Mouse (Mus musculus) CH12.LX (cell line): Measurements from ENCODE around the gene H2al1h. TPM values are rescaled to one million over a fixed set of nuclear protein-coding genes. Genes with fewer than 3 reads are reported as not detected.

Source experiments
- DNase-seq: peaks from one replicate; pipeline ENCODE4 v3.0.0-alpha.2; 2013; ENCODE audit errors: extremely low read depth
- H3K27ac ChIP-seq: 2 replicates; pipeline ENCODE4 v1.5.1; 2012; ENCODE audit warnings: low read depth, mild to moderate bottlenecking, control low read depth, moderate library complexity; ENCODE audit not compliant: insufficient read depth
- H3K27me3 ChIP-seq: replicated peaks from 2 replicates; pipeline ENCODE3; 2012; ENCODE audit warnings: inconsistent platforms
- H3K36me3 ChIP-seq, 2 experiments: replicated peaks in 1 of 2; 2 replicates each; pipeline versions ENCODE3 to v1.6.1; 2012; ENCODE audit warnings: inconsistent platforms in 1 of 2, low read length in 1 of 2, mild to moderate bottlenecking in 1 of 2, mixed read lengths in 1 of 2, moderate library complexity in 1 of 2; ENCODE audit not compliant: control insufficient read depth in 1 of 2, insufficient read depth in 1 of 2
- H3K4me1 ChIP-seq, 2 experiments: 2 replicates each; pipeline ENCODE4 v1.6.1; 2012; ENCODE audit warnings: inconsistent platforms in 1 of 2, moderate library complexity in 1 of 2; ENCODE audit not compliant: insufficient read depth in 2 of 2, control insufficient read depth in 1 of 2
- H3K4me2 ChIP-seq: 2 replicates; pipeline ENCODE4 v1.6.1; 2012; ENCODE audit warnings: low read depth, mild to moderate bottlenecking, control low read depth; ENCODE audit not compliant: poor library complexity, insufficient read depth, severe bottlenecking
- H3K4me3 ChIP-seq, 3 experiments: fragments of 150-350 bp in 1 of 3; sonication (generic) in 1 of 3; replicated peaks in 1 of 3; 2 replicates each; pipeline versions ENCODE3 to v1.5.1; 2011 to 2012; ENCODE audit warnings: low read depth in 2 of 3, low read length in 2 of 3, mild to moderate bottlenecking in 2 of 3, moderate library complexity in 2 of 3, control low read depth in 1 of 3, improper control_type of control experiment in 1 of 3, inconsistent platforms in 1 of 3, mixed read lengths in 1 of 3; ENCODE audit not compliant: poor library complexity in 1 of 3
- H3K79me2 ChIP-seq: replicated peaks from 2 replicates; pipeline ENCODE4 v1.6.1; 2012; ENCODE audit warnings: mild to moderate bottlenecking, moderate library complexity; ENCODE audit not compliant: control insufficient read depth, poor library complexity, insufficient read depth, severe bottlenecking; ENCODE audit errors: extremely low read depth
- H3K9ac ChIP-seq: 2 replicates; pipeline ENCODE4 v1.6.1; 2012; ENCODE audit warnings: low read depth, mild to moderate bottlenecking, control low read depth, moderate library complexity; ENCODE audit not compliant: insufficient read depth
- H3K9me3 ChIP-seq: replicated peaks from 2 replicates; pipeline ENCODE3; 2012; ENCODE audit warnings: low read length, inconsistent platforms, mixed read lengths
- CTCF ChIP-seq, 2 experiments: IDR thresholded peaks in 1 of 2; conservative IDR thresholded peaks in 1 of 2; 2 replicates each; pipeline ENCODE4 v1.5.1; 2011 to 2012; ENCODE audit warnings: low read depth in 2 of 2, low read length in 2 of 2, improper control_type of control experiment in 1 of 2, inconsistent platforms in 1 of 2, mild to moderate bottlenecking in 1 of 2, moderate library complexity in 1 of 2
- EP300 ChIP-seq: IDR thresholded peaks from 2 replicates; pipeline ENCODE4 v1.6.1; 2011; ENCODE audit warnings: low read length, improper control_type of control experiment
- GABPA ChIP-seq: IDR thresholded peaks from 2 replicates; pipeline ENCODE4 v1.6.1; 2012; ENCODE audit warnings: low read depth, low read length, improper control_type of control experiment, inconsistent platforms; ENCODE audit not compliant: insufficient replicate concordance
- HCFC1 ChIP-seq: IDR thresholded peaks from 2 replicates; pipeline ENCODE4 v1.6.1; 2012; ENCODE audit warnings: low read depth, mild to moderate bottlenecking, inconsistent platforms, low read length, improper control_type of control experiment
- JUND ChIP-seq: conservative IDR thresholded peaks from 2 replicates; pipeline ENCODE4 v1.6.1; 2011; ENCODE audit warnings: low read depth, low read length, improper control_type of control experiment
- KAT2A ChIP-seq: IDR thresholded peaks from 2 replicates; pipeline ENCODE4 v1.6.1; 2012; ENCODE audit warnings: low read length, improper control_type of control experiment, inconsistent platforms; ENCODE audit not compliant: insufficient replicate concordance
- MXI1 ChIP-seq: IDR thresholded peaks from 2 replicates; pipeline ENCODE4 v1.6.1; 2011; ENCODE audit warnings: mild to moderate bottlenecking, low read depth, low read length, improper control_type of control experiment
- PAX5 ChIP-seq: IDR thresholded peaks from 2 replicates; pipeline ENCODE4 v1.6.1; 2012; ENCODE audit warnings: low read length, inconsistent platforms, mixed read lengths
- RAD21 ChIP-seq: IDR thresholded peaks from 2 replicates; pipeline ENCODE4 v1.6.1; 2011; ENCODE audit warnings: low read depth, mild to moderate bottlenecking, low read length, improper control_type of control experiment, moderate library complexity
- RCOR1 ChIP-seq: conservative IDR thresholded peaks from 2 replicates; pipeline ENCODE4 v1.6.1; 2012; ENCODE audit warnings: low read depth, mild to moderate bottlenecking, inconsistent platforms, low read length, improper control_type of control experiment
- TCF12 ChIP-seq: IDR thresholded peaks from 2 replicates; pipeline ENCODE4 v1.6.1; 2014; ENCODE audit warnings: low read depth, mild to moderate bottlenecking, inconsistent platforms, low read length, improper control_type of control experiment
- USF1 ChIP-seq: IDR thresholded peaks from 2 replicates; pipeline ENCODE4 v1.6.1; 2014; ENCODE audit warnings: low read depth, mild to moderate bottlenecking, inconsistent platforms, low read length, improper control_type of control experiment
- USF2 ChIP-seq: conservative IDR thresholded peaks from 2 replicates; pipeline ENCODE4 v1.6.1; 2011; ENCODE audit warnings: low read depth, low read length, improper control_type of control experiment
- ZC3H11A ChIP-seq: IDR thresholded peaks from 2 replicates; pipeline ENCODE4 v1.6.1; 2012; ENCODE audit warnings: low read depth, mild to moderate bottlenecking, inconsistent platforms, low read length, improper control_type of control experiment
- ZMIZ1 ChIP-seq: IDR thresholded peaks from 2 replicates; pipeline ENCODE4 v1.6.1; 2012; ENCODE audit warnings: low read depth, mild to moderate bottlenecking, inconsistent platforms, low read length, improper control_type of control experiment
- dilution Hi-C: fragments of 300-500 bp; cut with MboI; formaldehyde crosslinking; loops from 2 replicates; pipeline ENCODE4 v1.14.3; 2020; ENCODE audit warnings: low sequenced_read_pairs; ENCODE audit not compliant: extremely low pct_unique_long_range_greater_than_20kb, extremely low pct_ligation_motif_present
- in situ Hi-C: fragments of 300-500 bp; cut with MboI; formaldehyde crosslinking; loops from 3 replicates; pipeline ENCODE4 v1.14.3; 2019; ENCODE audit warnings: low sequenced_read_pairs, low pct_ligation_motif_present, low pct_unique_long_range_greater_than_20kb, mixed read lengths
- polyA plus RNA-seq: library from polyadenylated mRNA; unstranded; fragments of >175 nt; gene quantifications from 2 replicates; pipeline ENCODE4 v1.2.1, GENCODE M21; 2012; ENCODE audit warnings: low read depth; ENCODE audit not compliant: insufficient read length
- total RNA-seq, 2 experiments: library from RNA; depleted of rRNA; stranded (reverse); fragments of 300-350 nt in 1 of 2; fragments of >200 nt in 1 of 2; gene quantifications; 2 replicates each; pipeline ENCODE4 v1.2.3; 2012 to 2014

The H2al1h gene
- total and polyA plus RNA-seq, 3 experiments: not detected

DNA sequence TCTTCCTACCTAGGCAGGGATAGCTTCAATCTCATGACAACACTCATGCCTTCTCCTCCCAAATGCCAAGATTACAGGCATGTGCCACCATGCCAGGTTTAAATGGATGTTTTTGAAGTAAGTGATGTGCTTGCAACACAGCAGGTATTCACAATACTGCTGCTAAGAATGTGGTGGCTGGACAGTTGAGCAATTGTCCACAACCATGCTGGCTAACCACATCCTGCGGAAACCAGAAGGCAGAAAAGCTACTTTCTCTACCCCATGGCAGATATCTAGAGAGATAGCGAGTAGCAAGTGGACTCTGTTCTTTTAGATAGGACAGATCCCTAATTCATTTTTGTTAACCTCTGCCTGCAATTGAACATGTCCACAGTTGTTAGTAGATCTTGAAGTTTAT is 40.0 kb downstream of the H2al1h start:
- Histone ChIP-seq H3K4me3 (no peak overlapping the region), H3K36me3 (no peaks in the 10 kb centered on the region), H3K27ac (no peak overlapping the region), H3K79me2 (no peaks in the 10 kb centered on the region), H3K4me1 (no peaks in the 10 kb centered on the region), H3K9me3 (no peaks in the 10 kb centered on the region), H3K9ac (no peak overlapping the region), H3K27me3 (no peaks in the 10 kb centered on the region), H3K4me2 (no peak overlapping the region)
- DNase-seq: no peak
- TF ChIP-seq USF2: no peak
- dilution Hi-C loops: no loop called here
- in situ Hi-C loops: no loop called here

DNA sequence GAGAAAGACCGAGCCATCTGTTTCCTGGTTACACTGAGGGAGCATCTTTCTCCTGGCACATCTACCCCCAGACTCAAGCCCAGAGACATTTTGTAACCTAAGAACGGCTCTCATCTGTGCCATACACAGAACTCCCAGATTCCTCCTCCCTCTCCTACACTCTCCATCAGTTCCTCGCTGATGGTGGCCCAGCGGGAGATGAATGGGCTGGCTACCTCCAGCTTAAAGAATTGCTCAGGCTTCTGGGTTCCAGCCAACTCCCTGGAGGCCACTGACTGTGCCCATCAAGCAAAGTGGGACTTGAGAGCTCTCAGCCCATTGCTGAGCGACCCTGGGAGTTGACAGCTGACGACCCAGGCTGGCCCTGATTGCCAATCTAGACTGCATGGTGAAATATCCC is 42.6 kb downstream of the H2al1h start:
- in situ Hi-C loops: no loop called here
- Histone ChIP-seq H3K4me3 (no peak overlapping the region), H3K79me2 (no peaks in the 10 kb centered on the region), H3K27me3 (no peaks in the 10 kb centered on the region), H3K4me1 (no peaks in the 10 kb centered on the region), H3K9ac (no peak overlapping the region), H3K36me3 (no peaks in the 10 kb centered on the region), H3K9me3 (no peaks in the 10 kb centered on the region), H3K4me2 (no peak overlapping the region), H3K27ac (no peak overlapping the region)
- dilution Hi-C loops: no loop called here
- no peak for DNase-seq
- TF ChIP-seq RCOR1: no peak
- TF ChIP-seq GABPA: no peak
- TF ChIP-seq USF1: no peak
- TF ChIP-seq CTCF (conservative IDR thresholded peaks at IDR 0.05 in 1 of 2, IDR thresholded peaks at IDR 0.05 in 1 of 2; ENCODE audit: low read depth in 2 of 2, low read length in 2 of 2): no peak
- no peak for TF ChIP-seq ZC3H11A
- no peak for TF ChIP-seq PAX5
- TF ChIP-seq HCFC1: no peak
- TF ChIP-seq EP300: no peak
- no peak for TF ChIP-seq TCF12
- no peak for TF ChIP-seq MXI1

DNA sequence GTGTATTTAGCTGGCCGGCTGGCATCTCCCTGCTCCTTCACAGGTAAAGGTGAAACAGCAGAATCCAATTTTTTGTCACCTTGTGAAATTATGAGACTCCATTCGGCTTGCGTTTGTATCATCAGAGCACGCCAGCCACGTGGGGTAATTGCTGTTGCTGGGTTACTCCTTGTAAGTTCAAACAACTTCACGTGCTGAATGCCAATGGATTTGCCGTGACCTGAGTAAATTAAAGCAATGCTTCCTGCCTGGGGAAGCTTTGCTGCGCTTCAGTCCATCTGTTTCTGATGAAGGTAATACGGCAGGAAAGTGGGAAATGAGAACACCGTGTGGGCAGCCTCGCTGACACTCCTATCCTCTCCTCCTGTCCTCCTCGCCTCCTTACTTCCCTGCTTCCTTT is 43.9 kb downstream of the H2al1h start:
- H3K27me3 ChIP-seq: no peaks in the 10 kb centered on the region
- no peak overlapping the region for H3K27ac ChIP-seq
- TF ChIP-seq ZMIZ1 (no peak), MXI1 (no peak), JUND (no peak), USF2 (no peak), KAT2A (no peak), RAD21 (no peak), RCOR1 (no peak)
- TF ChIP-seq, all 38 proteins: peak for 0
- Histone ChIP-seq H3K4me1 (no peaks in the 10 kb centered on the region), H3K9me3 (no peaks in the 10 kb centered on the region), H3K9ac (no peak overlapping the region), H3K4me3 (no peak overlapping the region), H3K79me2 (no peaks in the 10 kb centered on the region), H3K36me3 (no peaks in the 10 kb centered on the region), H3K4me2 (no peak overlapping the region)
- in situ Hi-C loops: no loop called here
- DNase-seq: no peak
- dilution Hi-C loops: no loop called here

Other genes with a start within 250 kb of the H2al1h start
- not detected in 2 replicates for gene H2al1a, start 22.2 kb upstream of the H2al1h start, total RNA-seq (2012; rRNA removed)
- not detected in 2 replicates for gene H2al1a, start 22.2 kb upstream of the H2al1h start, total RNA-seq (2014; rRNA removed)
- not detected in 2 replicates for gene H2al1a, start 22.2 kb upstream of the H2al1h start, polyA plus RNA-seq
- gene H2al1b, start 19.1 kb upstream of the H2al1h start, total RNA-seq (2012; rRNA removed): not detected in 2 replicates
- not detected in 2 replicates for gene H2al1b, start 19.1 kb upstream of the H2al1h start, total RNA-seq (2014; rRNA removed)
- gene H2al1b, start 19.1 kb upstream of the H2al1h start, polyA plus RNA-seq: not detected in 2 replicates
- gene H2al1c, start 15.8 kb upstream of the H2al1h start, total RNA-seq (2012; rRNA removed): not detected in 2 replicates
- not detected in 2 replicates for gene H2al1c, start 15.8 kb upstream of the H2al1h start, total RNA-seq (2014; rRNA removed)
- not detected in 2 replicates for gene H2al1c, start 15.8 kb upstream of the H2al1h start, polyA plus RNA-seq
- gene H2al1d, start 12.7 kb upstream of the H2al1h start, total RNA-seq (2012; rRNA removed): not detected in 2 replicates
- not detected in 2 replicates for gene H2al1d, start 12.7 kb upstream of the H2al1h start, total RNA-seq (2014; rRNA removed)
- gene H2al1d, start 12.7 kb upstream of the H2al1h start, polyA plus RNA-seq: not detected in 2 replicates
- not detected in 2 replicates for gene H2al1e, start 9.6 kb upstream of the H2al1h start, total RNA-seq (2012; rRNA removed)
- gene H2al1e, start 9.6 kb upstream of the H2al1h start, total RNA-seq (2014; rRNA removed): not detected in 2 replicates
- gene H2al1e, start 9.6 kb upstream of the H2al1h start, polyA plus RNA-seq: not detected in 2 replicates
- gene H2al1f, start 6.3 kb upstream of the H2al1h start, total RNA-seq (2012; rRNA removed): not detected in 2 replicates
- not detected in 2 replicates for gene H2al1f, start 6.3 kb upstream of the H2al1h start, total RNA-seq (2014; rRNA removed)
- gene H2al1f, start 6.3 kb upstream of the H2al1h start, polyA plus RNA-seq: not detected in 2 replicates
- not detected in 2 replicates for gene H2al1g, start 3.2 kb upstream of the H2al1h start, total RNA-seq (2012; rRNA removed)
- not detected in 2 replicates for gene H2al1g, start 3.2 kb upstream of the H2al1h start, total RNA-seq (2014; rRNA removed)
- gene H2al1g, start 3.2 kb upstream of the H2al1h start, polyA plus RNA-seq: not detected in 2 replicates
- gene H2al1i, start 3.2 kb downstream of the H2al1h start, total RNA-seq (2012; rRNA removed): not detected in 2 replicates
- gene H2al1i, start 3.2 kb downstream of the H2al1h start, total RNA-seq (2014; rRNA removed): not detected in 2 replicates
- gene H2al1i, start 3.2 kb downstream of the H2al1h start, polyA plus RNA-seq: not detected in 2 replicates
- gene H2al1j, start 6.3 kb downstream of the H2al1h start, total RNA-seq (2012; rRNA removed): not detected in 2 replicates
- gene H2al1j, start 6.3 kb downstream of the H2al1h start, total RNA-seq (2014; rRNA removed): not detected in 2 replicates
- not detected in 2 replicates for gene H2al1j, start 6.3 kb downstream of the H2al1h start, polyA plus RNA-seq